Mouse (Mus musculus) hindbrain, postnatal 0 days (tissue): ENCODE measurements around the gene Wdfy3. TPM values are rescaled to one million over a fixed set of nuclear protein-coding genes. Genes with fewer than 3 reads are reported as not detected.

Experiments
- ATAC-seq: fragments of 200-750 bp; cut with Nextera tagmentation; 2 replicates; pipeline ENCODE4 v1.8.0; 2017; ENCODE audit warnings: mild to moderate bottlenecking, moderate TSS enrichment, moderate library complexity
- DNase-seq: peaks from one replicate; pipeline ENCODE4 v3.0.0-alpha.2; 2015; ENCODE audit warnings: low spot score
- H3K27ac ChIP-seq: fragments of 300-500 bp; sonication (generic); 2 replicates; pipeline ENCODE4 v1.5.1; 2014; ENCODE audit warnings: mild to moderate bottlenecking
- H3K27me3 ChIP-seq: fragments of 300-500 bp; sonication (generic); 2 replicates; pipeline ENCODE4 v1.6.1; 2014; ENCODE audit warnings: low read length, mixed read lengths; ENCODE audit not compliant: insufficient read depth
- H3K36me3 ChIP-seq: fragments of 300-500 bp; sonication (generic); 2 replicates; pipeline ENCODE4 v1.6.1; 2014; ENCODE audit warnings: low read length, mixed read lengths; ENCODE audit not compliant: insufficient read depth
- H3K4me1 ChIP-seq: fragments of 300-500 bp; sonication (generic); 2 replicates; pipeline ENCODE4 v1.6.1; 2014; ENCODE audit warnings: antibody characterized with exemption, low read length, mixed read lengths; ENCODE audit not compliant: insufficient read depth
- H3K4me2 ChIP-seq: fragments of 300-500 bp; sonication (generic); 2 replicates; pipeline ENCODE4 v1.6.1; 2014; ENCODE audit warnings: low read depth, mild to moderate bottlenecking, low read length, moderate library complexity, mixed read lengths
- H3K4me3 ChIP-seq: fragments of 300-500 bp; sonication (generic); 2 replicates; pipeline ENCODE4 v1.5.1; 2014; ENCODE audit warnings: low read length
- H3K9ac ChIP-seq: fragments of 300-500 bp; sonication (generic); replicated peaks from 2 replicates; pipeline ENCODE4 v1.6.1; 2014; ENCODE audit warnings: mild to moderate bottlenecking, low read length, moderate library complexity, mixed read lengths
- H3K9me3 ChIP-seq: fragments of 300-500 bp; sonication (generic); 2 replicates; pipeline ENCODE4 v1.6.1; 2016; ENCODE audit warnings: low read length, mixed read lengths
- CTCF ChIP-seq: IDR thresholded peaks from 2 replicates; pipeline ENCODE4 v1.5.1; 2016; ENCODE audit warnings: antibody characterized with exemption, control low read depth, low read depth
- WGBS: fragments of 180-500 bp; shearing (Covaris S2); extraction: QIAGEN DNeasy Blood & Tissue Kit; methylation state at CpG from one replicate; pipeline ENCODE4 v1.1.7; 2014; 5-methylcytosine and 5-hydroxymethylcytosine counted together
- polyA plus RNA-seq: library from polyadenylated mRNA; unstranded; fragments of >200 nt; fragmentation: Nextera tagmentation; extraction: Ambion mirVana; gene quantifications from 2 replicates; pipeline ENCODE4 v1.2.1, GENCODE M21; 2015
- total RNA-seq: library from RNA; depleted of rRNA; stranded (reverse); fragments of >200 nt; gene quantifications from 2 replicates; pipeline ENCODE4 v1.2.3, GENCODE M21; 2014

The Wdfy3 gene
- total and polyA plus RNA-seq, 2 experiments from 2014 or later, result 15.8 to 83.5 TPM

DNA sequence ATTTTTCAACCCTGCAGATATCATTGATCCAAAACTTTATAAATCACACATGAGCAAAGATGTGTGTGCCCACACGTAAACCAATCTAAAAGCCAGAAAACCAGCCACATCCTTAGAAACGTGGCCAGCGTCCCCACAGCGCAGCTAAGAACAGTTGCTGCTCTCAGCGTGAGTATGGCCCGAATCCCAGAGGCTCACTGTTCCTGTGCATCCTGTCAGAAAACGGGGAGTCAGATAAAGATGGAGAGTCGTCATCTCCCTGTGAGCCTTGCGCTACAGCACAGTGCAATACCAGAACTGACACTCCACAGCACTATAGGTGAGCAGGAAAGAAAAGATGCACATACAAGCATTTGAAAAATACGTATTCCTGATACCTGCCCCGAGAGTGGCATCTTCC is 172.9 kb downstream of the Wdfy3 start:
- Histone ChIP-seq H3K27me3 (no peaks in the 10 kb centered on the region), H3K9me3 (no peaks in the 10 kb centered on the region), H3K9ac (no peak overlapping the region), H3K36me3 (peaks cover 67% of the 10 kb centered on the region), H3K27ac (no peak overlapping the region), H3K4me2 (no peak overlapping the region), H3K4me3 (no peak overlapping the region), H3K4me1 (no peaks in the 10 kb centered on the region)
- DNase-seq (no peak), ATAC-seq (no peak)
- 86% methylated on average over 11 of the region's 11 CpGs for WGBS
- TF ChIP-seq CTCF, result no peak

GRCm38 (mm10) chr5:101895717-101896645 is 173.7 kb downstream of the Wdfy3 start:
- ATAC-seq (no peak), DNase-seq (no peak)
- Histone ChIP-seq H3K9me3 (no peaks in the 10 kb centered on the region), H3K36me3 (peaks cover 63% of the 10 kb centered on the region), H3K27ac (no peak overlapping the region), H3K4me1 (no peaks in the 10 kb centered on the region), H3K4me3 (no peak overlapping the region), H3K4me2 (no peak overlapping the region), H3K27me3 (no peaks in the 10 kb centered on the region), H3K9ac (no peak overlapping the region)
- TF ChIP-seq CTCF, result no peak
- WGBS, result 90% methylated on average over 18 of the region's 18 CpGs

- TF ChIP-seq CTCF, result no peak
- 82% methylated on average over 11 of the region's 11 CpGs for WGBS
- peak; percentile 18 for DNase-seq
Observed at GRCm38 (mm10) chr5:101895119-101895518, 174.6 kb downstream of the Wdfy3 start.

DNA sequence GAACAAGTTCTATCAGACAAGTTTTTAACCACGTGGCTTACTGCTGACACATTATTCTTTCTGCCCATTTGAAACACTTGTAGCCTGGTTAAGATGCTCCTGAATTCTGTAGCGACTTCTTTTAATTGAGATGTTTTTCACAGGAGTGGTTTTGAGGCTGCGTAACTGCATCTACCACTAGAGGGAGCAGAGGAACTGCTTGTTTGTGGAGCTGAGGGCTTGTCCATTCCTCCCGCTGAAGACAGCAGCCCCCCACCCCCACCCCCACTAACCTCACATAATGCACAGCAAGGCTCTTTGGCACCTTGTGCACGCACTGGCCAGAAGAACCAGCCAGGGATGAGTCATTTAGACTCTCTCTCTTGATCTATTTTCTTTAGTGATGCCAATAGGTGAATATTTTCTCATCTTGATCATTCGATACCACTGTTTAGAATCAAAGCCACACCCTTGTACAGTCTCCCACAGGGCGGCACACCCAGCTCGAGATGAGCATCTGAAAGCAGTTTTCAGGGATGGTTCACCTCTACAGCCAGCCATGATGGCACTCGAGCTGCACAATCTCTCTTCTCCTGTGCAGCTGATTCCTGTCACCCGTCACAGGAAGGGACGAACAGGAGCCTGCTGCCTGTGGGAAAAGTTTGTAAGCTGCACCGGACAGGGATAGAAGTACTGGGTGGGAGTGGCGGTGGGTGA is 175.8 kb downstream of the Wdfy3 start:
- Histone ChIP-seq H3K27ac (no peak overlapping the region), H3K4me3 (no peak overlapping the region), H3K9me3 (no peaks in the 10 kb centered on the region), H3K4me1 (no peaks in the 10 kb centered on the region), H3K36me3 (peaks cover 68% of the 10 kb centered on the region), H3K9ac (no peak overlapping the region), H3K4me2 (no peak overlapping the region), H3K27me3 (no peaks in the 10 kb centered on the region)
- peak; percentile 76 for TF ChIP-seq CTCF
- DNase-seq (peak; percentile 65), ATAC-seq (peak; percentile 67; the same call in 1 of the 2 replicates)
- WGBS, result 68% methylated on average over 13 of the region's 13 CpGs

More at GRCm38 (mm10) chr5:101895119-101895518, 174.6 kb downstream of the Wdfy3 start:
- no peak overlapping the region for H3K4me2 ChIP-seq
- no peak overlapping the region for H3K4me3 ChIP-seq
- no peak overlapping the region for H3K9ac ChIP-seq
- no peak overlapping the region for H3K27ac ChIP-seq
- H3K9me3 ChIP-seq, result no peaks in the 10 kb centered on the region
- no peaks in the 10 kb centered on the region for H3K27me3 ChIP-seq
- H3K4me1 ChIP-seq, result no peaks in the 10 kb centered on the region
- H3K36me3 ChIP-seq, result peaks cover 65% of the 10 kb centered on the region
- no peak for ATAC-seq

DNA sequence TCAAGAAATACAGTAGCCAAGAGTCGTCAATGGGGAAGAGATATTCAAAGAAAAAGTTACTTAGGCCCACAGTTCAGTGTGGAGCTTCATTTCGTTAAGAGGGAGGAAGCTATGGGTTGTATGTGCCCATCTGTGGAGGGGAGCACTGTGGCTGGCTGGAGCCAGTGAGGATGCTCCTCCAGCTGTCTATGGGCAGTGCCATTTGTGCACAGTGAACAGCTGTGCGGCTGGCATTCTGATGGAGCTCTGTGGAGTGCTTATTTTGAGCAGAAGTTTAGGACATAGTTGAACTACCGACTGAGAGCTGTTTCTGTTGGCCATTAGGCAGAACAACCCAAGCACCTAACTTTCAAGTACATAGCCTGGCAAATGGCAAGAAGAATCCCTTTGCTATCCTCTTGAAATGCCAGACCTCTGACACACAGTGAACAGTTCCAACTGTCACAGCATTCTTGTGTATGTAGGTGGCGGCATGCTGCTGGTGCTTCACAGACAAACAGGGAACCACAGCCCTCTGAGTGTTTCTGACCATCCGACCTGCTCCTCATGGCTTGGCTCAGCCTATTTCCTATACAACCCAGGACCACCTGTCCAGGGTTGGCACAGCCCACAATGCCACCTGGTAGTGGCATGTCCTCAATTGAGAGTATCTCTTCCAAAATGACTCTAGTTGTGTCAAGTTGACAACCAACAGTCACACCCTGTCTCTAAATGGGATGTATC is 177.9 kb downstream of the Wdfy3 start:
- ATAC-seq (no peak), DNase-seq (no peak)
- WGBS, result 91% methylated on average over 6 of the region's 6 CpGs
- Histone ChIP-seq H3K27me3 (no peaks in the 10 kb centered on the region), H3K4me1 (no peaks in the 10 kb centered on the region), H3K4me3 (no peak overlapping the region), H3K9ac (no peak overlapping the region), H3K36me3 (peaks cover 78% of the 10 kb centered on the region), H3K9me3 (no peaks in the 10 kb centered on the region), H3K4me2 (no peak overlapping the region), H3K27ac (no peak overlapping the region)
- no peak for TF ChIP-seq CTCF

DNA sequence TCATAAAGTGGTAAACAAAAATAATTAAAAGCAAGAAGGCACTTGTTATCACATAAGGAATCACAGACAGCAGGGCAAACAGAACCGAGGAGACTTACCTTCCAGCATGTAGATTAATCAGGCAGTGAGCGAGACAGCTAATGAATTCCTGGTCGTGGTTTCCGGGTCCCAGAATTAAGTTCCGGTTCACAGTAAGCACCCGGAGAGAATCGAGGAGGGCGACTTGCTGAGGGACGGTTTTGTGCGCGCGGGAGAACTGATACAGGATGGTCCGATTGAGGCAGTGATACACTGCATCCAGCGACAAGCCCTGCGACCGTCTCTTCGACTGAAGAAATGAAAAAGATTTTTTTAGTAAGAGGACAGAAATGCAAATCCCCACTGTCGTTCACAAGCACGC is 181.7 kb downstream of the Wdfy3 start:
- ATAC-seq, result no peak
- Histone ChIP-seq H3K27ac (no peak overlapping the region), H3K27me3 (no peaks in the 10 kb centered on the region), H3K4me2 (no peak overlapping the region), H3K9ac (no peak overlapping the region), H3K9me3 (no peaks in the 10 kb centered on the region), H3K4me3 (no peak overlapping the region), H3K36me3 (peaks cover 79% of the 10 kb centered on the region), H3K4me1 (no peaks in the 10 kb centered on the region)
- WGBS, result 92% methylated on average over 19 of the region's 19 CpGs
- DNase-seq, result no peak
- TF ChIP-seq CTCF, result no peak
